Mouse (Mus musculus): Measurements from ENCODE around the gene Eefsec.

- TF ChIP-seq CTCF (IDR thresholded peaks at IDR 0.05; ENCODE audit: low read depth, low read length) (no peak), POLR2A (IDR thresholded peaks at IDR 0.05; ENCODE audit: borderline replicate concordance, low read depth, low read length) (no peak)
Observed at GRCm38 (mm10) chr6:88301234-88301633, 145.1 kb downstream of the Eefsec start.

Data from bone marrow macrophage, adult 2 months (primary cell).